Mouse (Mus musculus): ENCODE results near the gene Gna12.

The Gna12 gene

GRCm38 (mm10) chr5:140829911-140830294 is 328 bp downstream of the Gna12 start:
- Histone ChIP-seq H3K27me3 (ENCODE audit: insufficient read depth, low read length) (no peaks in the 10 kb centered on the region), H3K36me3 (ENCODE audit: insufficient read depth, low read length) (peaks cover 21% of the 10 kb centered on the region), H3K4me3 (replicated peaks; ENCODE audit: low read length) (peak overlapping the region; percentile 87), H3K9me3 (ENCODE audit: low read length) (no peaks in the 10 kb centered on the region), H3K4me1 (replicated peaks; ENCODE audit: low read depth, low read length) (peaks cover 31% of the 10 kb centered on the region)
- TF ChIP-seq CTCF (conservative IDR thresholded peaks at IDR 0.05; ENCODE audit: low read length): no peak
- no peak for TF ChIP-seq NANOG (IDR thresholded peaks at IDR 0.05; ENCODE audit: borderline replicate concordance, low read length)
- no peak for TF ChIP-seq POU5F1 (IDR thresholded peaks at IDR 0.05; ENCODE audit: borderline replicate concordance, low read length)

- no peak for TF ChIP-seq POU5F1 (IDR thresholded peaks at IDR 0.05; ENCODE audit: borderline replicate concordance, low read length)
- TF ChIP-seq CTCF (conservative IDR thresholded peaks at IDR 0.05; ENCODE audit: low read length): no peak
- TF ChIP-seq NANOG (IDR thresholded peaks at IDR 0.05; ENCODE audit: borderline replicate concordance, low read length): no peak
- H3K27me3 ChIP-seq (ENCODE audit: insufficient read depth, low read length): no peaks in the 10 kb centered on the region
- H3K4me1 ChIP-seq (replicated peaks; ENCODE audit: low read depth, low read length): peaks cover 31% of the 10 kb centered on the region
Measured at GRCm38 (mm10) chr5:140829081-140829910, 935 bp downstream of the Gna12 start.

DNA sequence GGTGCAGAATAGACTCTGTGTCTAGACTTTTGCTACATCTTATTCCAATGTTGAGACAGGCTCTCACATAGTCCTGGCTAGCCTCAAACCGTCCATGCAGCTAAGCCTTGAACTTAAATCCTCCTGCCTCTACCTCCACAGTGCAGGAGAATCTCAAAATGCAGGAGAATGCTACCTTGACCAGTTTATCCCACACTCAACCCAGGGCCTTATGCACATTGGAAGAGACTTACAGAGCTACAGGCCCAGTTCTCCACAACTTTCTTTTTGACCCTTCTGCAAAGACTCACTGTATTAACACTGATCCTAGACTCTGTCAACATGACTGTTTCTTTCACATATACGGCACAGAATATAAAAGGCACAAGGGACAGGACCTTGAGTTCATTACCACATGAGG is 1.9 kb downstream of the Gna12 start:
- TF ChIP-seq POU5F1 (IDR thresholded peaks at IDR 0.05; ENCODE audit: borderline replicate concordance, low read length) (no peak), CTCF (conservative IDR thresholded peaks at IDR 0.05; ENCODE audit: low read length) (no peak)
- Histone ChIP-seq H3K4me1 (replicated peaks; ENCODE audit: low read depth, low read length) (peaks cover 31% of the 10 kb centered on the region), H3K36me3 (ENCODE audit: insufficient read depth, low read length) (peaks cover 27% of the 10 kb centered on the region), H3K27me3 (ENCODE audit: insufficient read depth, low read length) (no peaks in the 10 kb centered on the region), H3K9me3 (ENCODE audit: low read length) (no peaks in the 10 kb centered on the region), H3K4me3 (replicated peaks; ENCODE audit: low read length) (no peak overlapping the region)

More at GRCm38 (mm10) chr5:140829081-140829910, 935 bp downstream of the Gna12 start:
- Histone ChIP-seq H3K9me3 (ENCODE audit: low read length) (no peaks in the 10 kb centered on the region), H3K36me3 (ENCODE audit: insufficient read depth, low read length) (peaks cover 25% of the 10 kb centered on the region), H3K4me3 (replicated peaks; ENCODE audit: low read length) (peak overlapping the region; percentile 87)

DNA sequence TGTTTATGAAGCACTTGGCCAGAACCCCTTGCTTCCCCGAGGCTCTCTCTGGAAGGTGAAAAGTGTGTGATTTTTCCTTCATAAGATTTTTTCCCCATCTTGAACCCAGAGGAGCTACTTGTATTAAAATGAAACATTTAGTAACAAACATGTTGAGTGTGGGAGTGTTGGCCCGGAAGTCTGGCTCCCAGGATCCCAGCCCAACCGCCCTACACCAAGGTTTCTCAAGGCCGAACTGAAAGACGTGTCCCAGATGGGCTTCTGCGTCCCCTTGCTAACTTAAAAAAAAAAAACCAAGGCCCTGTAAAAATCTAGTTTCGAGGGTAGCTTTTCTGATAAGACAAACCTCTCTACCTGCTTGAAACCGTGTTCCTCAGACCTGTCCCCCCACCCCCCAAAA is 2.3 kb downstream of the Gna12 start:
- TF ChIP-seq POU5F1 (IDR thresholded peaks at IDR 0.05; ENCODE audit: borderline replicate concordance, low read length) (no peak), CTCF (conservative IDR thresholded peaks at IDR 0.05; ENCODE audit: low read length) (no peak), NANOG (IDR thresholded peaks at IDR 0.05; ENCODE audit: borderline replicate concordance, low read length) (no peak)
- Histone ChIP-seq H3K9me3 (ENCODE audit: low read length) (no peaks in the 10 kb centered on the region), H3K4me1 (replicated peaks; ENCODE audit: low read depth, low read length) (peaks cover 31% of the 10 kb centered on the region), H3K36me3 (ENCODE audit: insufficient read depth, low read length) (peaks cover 27% of the 10 kb centered on the region), H3K27me3 (ENCODE audit: insufficient read depth, low read length) (no peaks in the 10 kb centered on the region), H3K4me3 (replicated peaks; ENCODE audit: low read length) (no peak overlapping the region)

- no peak overlapping the region for H3K4me3 ChIP-seq (replicated peaks; ENCODE audit: low read length)
- H3K27me3 ChIP-seq (ENCODE audit: insufficient read depth, low read length): no peaks in the 10 kb centered on the region
- no peak for TF ChIP-seq NANOG (IDR thresholded peaks at IDR 0.05; ENCODE audit: borderline replicate concordance, low read length)
- no peak for TF ChIP-seq POU5F1 (IDR thresholded peaks at IDR 0.05; ENCODE audit: borderline replicate concordance, low read length)
- TF ChIP-seq CTCF (conservative IDR thresholded peaks at IDR 0.05; ENCODE audit: low read length): no peak
- peaks cover 31% of the 10 kb centered on the region for H3K4me1 ChIP-seq (replicated peaks; ENCODE audit: low read depth, low read length)
- no peaks in the 10 kb centered on the region for H3K9me3 ChIP-seq (ENCODE audit: low read length)
- H3K36me3 ChIP-seq (ENCODE audit: insufficient read depth, low read length): peaks cover 27% of the 10 kb centered on the region
Measured at GRCm38 (mm10) chr5:140827413-140827812, 2.8 kb downstream of the Gna12 start.

DNA sequence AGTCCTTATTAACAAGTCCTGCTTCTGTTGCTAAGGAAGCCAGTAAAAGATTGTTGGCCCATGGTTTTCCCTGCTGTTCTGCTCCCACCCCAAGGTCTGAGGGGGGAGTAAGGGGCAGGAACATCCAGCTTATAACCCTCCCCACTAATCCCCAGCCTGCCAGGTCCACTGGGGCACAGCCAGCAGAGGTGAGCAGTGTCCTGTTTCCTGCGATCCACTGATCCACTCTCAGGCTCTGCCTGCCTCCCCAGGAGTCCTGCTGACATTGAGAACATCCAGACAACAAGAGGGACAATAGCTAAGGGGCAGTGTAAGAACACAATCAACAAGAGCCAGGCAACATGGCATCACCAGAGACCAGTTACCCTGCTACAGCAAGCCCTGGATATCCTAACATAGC is 3.4 kb downstream of the Gna12 start:
- H3K9me3 ChIP-seq (ENCODE audit: low read length): no peaks in the 10 kb centered on the region
- H3K36me3 ChIP-seq (ENCODE audit: insufficient read depth, low read length): peaks cover 27% of the 10 kb centered on the region
- no peaks in the 10 kb centered on the region for H3K27me3 ChIP-seq (ENCODE audit: insufficient read depth, low read length)
- no peak overlapping the region for H3K4me3 ChIP-seq (replicated peaks; ENCODE audit: low read length)
- TF ChIP-seq NANOG (IDR thresholded peaks at IDR 0.05; ENCODE audit: borderline replicate concordance, low read length) (no peak), POU5F1 (IDR thresholded peaks at IDR 0.05; ENCODE audit: borderline replicate concordance, low read length) (no peak), CTCF (conservative IDR thresholded peaks at IDR 0.05; ENCODE audit: low read length) (no peak)
- H3K4me1 ChIP-seq (replicated peaks; ENCODE audit: low read depth, low read length): peaks cover 34% of the 10 kb centered on the region

DNA sequence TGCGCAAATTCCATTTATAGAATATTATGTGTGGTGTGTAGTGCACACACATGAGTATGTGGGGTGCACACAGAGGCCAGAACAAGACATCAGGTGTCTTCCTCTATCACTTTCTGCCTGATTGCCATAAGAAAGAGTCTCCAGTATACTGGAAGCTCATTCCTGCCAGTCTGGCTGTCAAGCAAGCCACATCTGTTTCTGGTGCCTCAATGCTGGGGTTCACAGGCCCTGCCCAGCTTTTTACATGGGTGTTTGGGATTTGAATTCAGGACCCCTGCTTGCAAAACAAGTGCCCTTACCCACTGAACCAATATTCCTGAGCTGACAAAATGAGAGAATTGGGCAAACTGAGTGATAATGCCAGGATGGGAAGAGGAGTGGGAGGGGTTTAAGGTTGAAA is 4.1 kb downstream of the Gna12 start:
- TF ChIP-seq NANOG (IDR thresholded peaks at IDR 0.05; ENCODE audit: borderline replicate concordance, low read length): no peak
- TF ChIP-seq POU5F1 (IDR thresholded peaks at IDR 0.05; ENCODE audit: borderline replicate concordance, low read length): no peak
- TF ChIP-seq CTCF (conservative IDR thresholded peaks at IDR 0.05; ENCODE audit: low read length): no peak
- no peaks in the 10 kb centered on the region for H3K27me3 ChIP-seq (ENCODE audit: insufficient read depth, low read length)
- H3K4me3 ChIP-seq (replicated peaks; ENCODE audit: low read length): no peak overlapping the region
- H3K9me3 ChIP-seq (ENCODE audit: low read length): no peaks in the 10 kb centered on the region
- peaks cover 27% of the 10 kb centered on the region for H3K36me3 ChIP-seq (ENCODE audit: insufficient read depth, low read length)
- peaks cover 34% of the 10 kb centered on the region for H3K4me1 ChIP-seq (replicated peaks; ENCODE audit: low read depth, low read length)

GRCm38 (mm10) chr5:140824126-140824525 is 6.1 kb downstream of the Gna12 start:
- H3K4me3 ChIP-seq (replicated peaks; ENCODE audit: low read length): no peak overlapping the region
- peaks cover 27% of the 10 kb centered on the region for H3K36me3 ChIP-seq (ENCODE audit: insufficient read depth, low read length)
- peaks cover 41% of the 10 kb centered on the region for H3K4me1 ChIP-seq (replicated peaks; ENCODE audit: low read depth, low read length)
- H3K27me3 ChIP-seq (ENCODE audit: insufficient read depth, low read length): no peaks in the 10 kb centered on the region
- TF ChIP-seq CTCF (conservative IDR thresholded peaks at IDR 0.05; ENCODE audit: low read length) (no peak), NANOG (IDR thresholded peaks at IDR 0.05; ENCODE audit: borderline replicate concordance, low read length) (no peak), POU5F1 (IDR thresholded peaks at IDR 0.05; ENCODE audit: borderline replicate concordance, low read length) (no peak)
- H3K9me3 ChIP-seq (ENCODE audit: low read length): no peaks in the 10 kb centered on the region
